Mouse (Mus musculus) ES-Bruce4 (cell line): ENCODE data around the gene Gpx4.

Experiments used
- CTCF ChIP-seq: IDR thresholded peaks from one replicate; pipeline ENCODE4 v1.8.1; 2011; ENCODE audit warnings: low read depth, low read length
- EP300 ChIP-seq: IDR thresholded peaks from 2 replicates; pipeline ENCODE4 v1.6.1; 2011; ENCODE audit warnings: low read depth, low read length; ENCODE audit not compliant: insufficient read depth
- POLR2A ChIP-seq: IDR thresholded peaks from one replicate; pipeline ENCODE4 v1.8.1; 2011; ENCODE audit warnings: low read length; ENCODE audit not compliant: insufficient read depth

DNA sequence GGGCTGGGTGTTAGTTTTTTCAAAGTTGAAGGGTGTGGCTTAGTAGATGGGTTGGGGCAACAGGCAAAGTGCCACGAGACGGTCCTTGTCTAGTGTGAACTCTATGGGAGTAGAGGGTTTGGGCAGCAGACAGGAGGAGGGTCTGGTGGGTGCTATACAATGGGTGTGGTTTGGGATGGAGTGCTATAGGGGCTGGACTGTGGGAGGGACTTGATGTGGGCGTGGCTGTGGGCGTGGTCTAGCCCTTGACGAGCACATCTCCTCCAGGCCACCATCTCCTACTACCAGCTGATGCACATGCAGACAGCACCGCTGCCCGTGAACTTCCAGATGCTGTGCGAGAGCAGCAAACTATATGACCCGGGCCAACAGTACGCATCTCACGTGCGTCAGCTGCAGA, 21.1 kb upstream of the Gpx4 start:
- TF ChIP-seq CTCF = no peak
- no peak for TF ChIP-seq EP300
- no peak for TF ChIP-seq POLR2A
